In the genomic region with DNA sequence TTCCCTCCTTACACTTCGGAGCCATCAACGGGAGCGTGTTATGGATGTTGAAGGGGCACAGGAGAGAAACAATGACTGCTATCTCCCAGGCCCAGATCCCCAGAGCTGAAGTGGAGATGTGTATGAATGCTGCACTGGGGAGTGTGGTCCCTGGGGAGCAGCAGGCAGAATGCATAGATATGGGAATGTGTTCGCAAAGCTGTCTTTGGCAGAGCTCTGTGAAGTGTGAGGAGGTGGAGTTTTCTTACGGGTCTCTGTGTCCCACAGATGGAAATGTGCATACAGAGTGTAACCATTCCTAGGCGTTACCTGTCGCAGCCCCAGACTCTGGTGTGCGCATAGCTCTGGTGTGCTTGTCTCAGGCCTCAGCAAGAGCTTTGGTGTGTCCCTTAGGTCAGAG, we compare ENCODE assay signal across 22 mouse cellular contexts.
DNase-seq lines count a peak whose midpoint lies in the region; ATAC-seq and TF ChIP-seq lines count a peak whose summit lies in the region.
"Had no signal": no experiment of that assay in that cellular context is flagged by ENCODE, and none has a peak within 500 bp of the region (broad histone marks: within the 10 kb centered on the region; RNA-seq: fewer than 3 reads in every experiment).

No protein-coding gene starts in this region.

- H3K36me3 ChIP-seq in forebrain, embryonic 16.5 days (ENCODE audit: control insufficient read depth, insufficient read depth), result no peaks in the 10 kb centered on the region
- no peaks in the 10 kb centered on the region for H3K36me3 ChIP-seq in forebrain, embryonic 13.5 days (ENCODE audit: poor library complexity, severe bottlenecking)
- no peaks in the 10 kb centered on the region for H3K36me3 ChIP-seq in hindbrain, embryonic 15.5 days
- no peaks in the 10 kb centered on the region for H3K36me3 ChIP-seq in hindbrain, embryonic 12.5 days
- H3K36me3 ChIP-seq in thymus, adult 2 months (ENCODE audit: control insufficient read depth, insufficient read depth, low read length), result no peaks in the 10 kb centered on the region
- H3K36me3 ChIP-seq: embryonic facial prominence, embryonic 12.5 days; embryonic facial prominence, embryonic 15.5 days; forebrain, embryonic 12.5 days; heart, embryonic 12.5 days; heart, embryonic 15.5 days had no signal

- peaks cover 22% of the 10 kb centered on the region for H3K4me1 ChIP-seq in forebrain, embryonic 16.5 days (replicated peaks; ENCODE audit: control insufficient read depth, insufficient read depth, low read length)
- peaks cover 14% of the 10 kb centered on the region for H3K4me1 ChIP-seq in forebrain, embryonic 13.5 days
- H3K4me1 ChIP-seq in hindbrain, embryonic 15.5 days (replicated peaks), result peaks cover 28% of the 10 kb centered on the region
- peaks cover 5% of the 10 kb centered on the region; the same call in 1 of the 2 replicates for H3K4me1 ChIP-seq in hindbrain, embryonic 12.5 days
- no peaks in the 10 kb centered on the region for H3K4me1 ChIP-seq in thymus, adult 2 months (replicated peaks; ENCODE audit: control insufficient read depth, insufficient read depth, low read length)

- TF ChIP-seq POLR2A in thymus, adult 2 months (IDR thresholded peaks at IDR 0.05; ENCODE audit: control insufficient read depth, extremely low read depth, insufficient read depth, low read length, poor library complexity), result no peak

- ATAC-seq in forebrain, embryonic 16.5 days, result 0 out of 2 replicates have a peak, but pooled peaks have one; percentile 7
- ATAC-seq in forebrain, embryonic 13.5 days, result no peak
- no peak for ATAC-seq in hindbrain, embryonic 15.5 days (ENCODE audit: low FRiP score, low read depth)
- no peak for ATAC-seq in hindbrain, embryonic 12.5 days (ENCODE audit: low FRiP score)
- ATAC-seq: CD4-positive, CD25-positive, alpha-beta regulatory T cell, adult 4 months; intestine, postnatal 0 days had no signal

- H3K9ac ChIP-seq in forebrain, embryonic 16.5 days (replicated peaks; ENCODE audit: low read depth, low read length), result no peak overlapping the region
- no peak overlapping the region for H3K9ac ChIP-seq in forebrain, embryonic 13.5 days
- H3K9ac ChIP-seq in hindbrain, embryonic 15.5 days, result no peak overlapping the region
- no peak overlapping the region for H3K9ac ChIP-seq in hindbrain, embryonic 12.5 days
- H3K9ac ChIP-seq: embryonic facial prominence, embryonic 12.5 days; embryonic facial prominence, embryonic 15.5 days; forebrain, embryonic 12.5 days; heart, embryonic 12.5 days; heart, embryonic 15.5 days had no signal

- H3K27ac ChIP-seq in forebrain, embryonic 16.5 days (ENCODE audit: low read length), result no peak overlapping the region
- no peak overlapping the region for H3K27ac ChIP-seq in forebrain, embryonic 13.5 days
- H3K27ac ChIP-seq in hindbrain, embryonic 15.5 days (replicated peaks), result 0 out of 2 replicates have a peak overlapping the region, but pooled peaks have one; percentile 2
- no peak overlapping the region for H3K27ac ChIP-seq in hindbrain, embryonic 12.5 days
- no peak overlapping the region for H3K27ac ChIP-seq in thymus, adult 2 months (ENCODE audit: control insufficient read depth, insufficient read depth, low read length)
- H3K27ac ChIP-seq: embryonic facial prominence, embryonic 12.5 days; embryonic facial prominence, embryonic 15.5 days; forebrain, embryonic 12.5 days; gastrocnemius, adult 2 months; heart, embryonic 15.5 days had no signal

- H3K27me3 ChIP-seq in forebrain, embryonic 16.5 days (replicated peaks; ENCODE audit: control insufficient read depth, insufficient read depth, low read length), result no peaks in the 10 kb centered on the region
- no peaks in the 10 kb centered on the region for H3K27me3 ChIP-seq in forebrain, embryonic 13.5 days
- no peaks in the 10 kb centered on the region for H3K27me3 ChIP-seq in hindbrain, embryonic 15.5 days
- no peaks in the 10 kb centered on the region for H3K27me3 ChIP-seq in hindbrain, embryonic 12.5 days
- no peaks in the 10 kb centered on the region for H3K27me3 ChIP-seq in thymus, adult 2 months (ENCODE audit: control insufficient read depth, insufficient read depth, low read length)
- H3K27me3 ChIP-seq: embryonic facial prominence, embryonic 12.5 days; embryonic facial prominence, embryonic 15.5 days; forebrain, embryonic 12.5 days had no signal

- TF ChIP-seq CTCF in thymus, adult 2 months (IDR thresholded peaks at IDR 0.05; ENCODE audit: borderline replicate concordance, control insufficient read depth, extremely low read depth, insufficient read depth, low read length, poor library complexity), result no peak

- H3K4me3 ChIP-seq in forebrain, embryonic 16.5 days (replicated peaks; ENCODE audit: low read length), result no peak overlapping the region
- H3K4me3 ChIP-seq in forebrain, embryonic 13.5 days, result no peak overlapping the region
- no peak overlapping the region for H3K4me3 ChIP-seq in hindbrain, embryonic 15.5 days
- no peak overlapping the region for H3K4me3 ChIP-seq in hindbrain, embryonic 12.5 days
- no peak overlapping the region for H3K4me3 ChIP-seq in thymus, adult 2 months (ENCODE audit: control insufficient read depth, insufficient read depth, low read length)
- H3K4me3 ChIP-seq: embryonic facial prominence, embryonic 12.5 days; embryonic facial prominence, embryonic 15.5 days; forebrain, embryonic 12.5 days; gastrocnemius, adult 2 months; heart, embryonic 12.5 days; heart, embryonic 15.5 days had no signal

- peak; percentile 1 for DNase-seq in urinary bladder, postnatal 14 days (ENCODE audit: low spot score)
- DNase-seq in urinary bladder, adult 2 months (ENCODE audit: low spot score), result no peak
- DNase-seq in thymus, adult 2 months, result no peak
- DNase-seq: adrenal gland, adult 2 months; adrenal gland, postnatal 14 days; cerebellum, adult 9-11 months; gastrocnemius, adult 2 months; gastrocnemius, postnatal 14 days; heart, postnatal 10 days; heart, postnatal 4 days; kidney, adult 2 months had no signal

- no peaks in the 10 kb centered on the region for H3K9me3 ChIP-seq in forebrain, embryonic 16.5 days (ENCODE audit: control insufficient read depth, low read length)
- H3K9me3 ChIP-seq in forebrain, embryonic 13.5 days (replicated peaks), result no peaks in the 10 kb centered on the region
- no peaks in the 10 kb centered on the region for H3K9me3 ChIP-seq in hindbrain, embryonic 15.5 days
- H3K9me3 ChIP-seq in hindbrain, embryonic 12.5 days (replicated peaks), result no peaks in the 10 kb centered on the region
- H3K9me3 ChIP-seq: embryonic facial prominence, embryonic 12.5 days; embryonic facial prominence, embryonic 15.5 days; forebrain, embryonic 12.5 days; heart, embryonic 12.5 days; heart, embryonic 15.5 days had no signal

- WGBS in forebrain, embryonic 16.5 days, result 82% methylated on average over 8 of the region's 8 CpGs
- 89% methylated on average over 8 of the region's 8 CpGs for WGBS in forebrain, embryonic 13.5 days
- 80% methylated on average over 8 of the region's 8 CpGs for WGBS in hindbrain, embryonic 15.5 days
- 87% methylated on average over 8 of the region's 8 CpGs for WGBS in hindbrain, embryonic 12.5 days
- WGBS in thymus, adult 2 months, result 96% methylated on average over 8 of the region's 8 CpGs

- H3K4me2 ChIP-seq in forebrain, embryonic 16.5 days (ENCODE audit: low read length), result no peak overlapping the region
- no peak overlapping the region for H3K4me2 ChIP-seq in forebrain, embryonic 13.5 days
- H3K4me2 ChIP-seq in hindbrain, embryonic 15.5 days, result no peak overlapping the region
- no peak overlapping the region for H3K4me2 ChIP-seq in hindbrain, embryonic 12.5 days (replicated peaks)
- H3K4me2 ChIP-seq: embryonic facial prominence, embryonic 12.5 days; embryonic facial prominence, embryonic 15.5 days; forebrain, embryonic 12.5 days; heart, embryonic 12.5 days; heart, embryonic 15.5 days had no signal
